Mouse (Mus musculus): ENCODE data around the gene Gm49416. TPM values are rescaled to one million over a fixed set of nuclear protein-coding genes. Genes with fewer than 3 reads are reported as not detected.

Gm49416 gene
- polyA plus RNA-seq, 1 experiment from 2014 or later: not detected

GRCm38 (mm10) chr19:8914212-8914611, 25.5 kb downstream of the Gm49416 start:
- H3K27me3 ChIP-seq (replicated peaks; ENCODE audit: insufficient read depth, low read length): no peaks in the 10 kb centered on the region
- no peak overlapping the region for H3K4me2 ChIP-seq (replicated peaks; ENCODE audit: low read depth, low read length)
- no peaks in the 10 kb centered on the region for H3K9me3 ChIP-seq (ENCODE audit: low read length)
- no peak overlapping the region for H3K27ac ChIP-seq (ENCODE audit: low read length)
- H3K4me1 ChIP-seq (ENCODE audit: insufficient read depth, low read depth, low read length): no peaks in the 10 kb centered on the region
- peaks cover 60% of the 10 kb centered on the region for H3K36me3 ChIP-seq (ENCODE audit: insufficient read depth, low read length)
- 95% methylated on average over 3 of the region's 3 CpGs for WGBS
- H3K9ac ChIP-seq (replicated peaks; ENCODE audit: low read depth): no peak overlapping the region
- TF ChIP-seq EP300 (IDR thresholded peaks at IDR 0.05): no peak
- no peak for TF ChIP-seq CTCF (IDR thresholded peaks at IDR 0.05)
- ATAC-seq (no peak), DNase-seq (ENCODE audit: low spot score) (no peak)
- H3K4me3 ChIP-seq (ENCODE audit: low read depth, low read length): no peak overlapping the region

DNA sequence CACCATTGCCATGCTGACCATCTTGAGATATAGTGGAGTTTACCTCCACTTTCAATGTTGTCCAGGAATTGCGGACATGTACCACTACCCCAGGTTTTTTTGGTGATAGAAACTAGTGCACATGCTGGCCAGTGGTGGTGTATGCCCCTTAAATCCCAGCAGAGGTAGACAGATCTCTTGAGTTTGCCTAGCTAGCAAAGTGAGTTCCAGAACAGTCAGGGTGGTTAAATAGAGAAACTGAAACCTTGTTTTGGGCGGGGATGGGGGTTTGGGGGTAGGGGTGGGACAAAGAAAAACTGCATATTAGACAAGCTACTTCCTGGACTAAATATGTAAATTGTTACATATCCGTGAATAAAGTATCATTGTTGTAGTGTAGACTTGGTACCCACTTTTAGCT, 30.3 kb downstream of the Gm49416 start:
- WGBS: 91% methylated on average over 3 of the region's 3 CpGs
- TF ChIP-seq EP300 (IDR thresholded peaks at IDR 0.05): no peak
- TF ChIP-seq CTCF (IDR thresholded peaks at IDR 0.05): no peak
- no peak overlapping the region for H3K4me3 ChIP-seq (ENCODE audit: low read depth, low read length)
- H3K27ac ChIP-seq (ENCODE audit: low read length): no peak overlapping the region
- H3K36me3 ChIP-seq (ENCODE audit: insufficient read depth, low read length): peaks cover 25% of the 10 kb centered on the region
- no peaks in the 10 kb centered on the region for H3K27me3 ChIP-seq (replicated peaks; ENCODE audit: insufficient read depth, low read length)
- no peak overlapping the region for H3K9ac ChIP-seq (replicated peaks; ENCODE audit: low read depth)
- no peak for DNase-seq (ENCODE audit: low spot score)
- no peak for ATAC-seq
- H3K4me2 ChIP-seq (replicated peaks; ENCODE audit: low read depth, low read length): no peak overlapping the region
- no peaks in the 10 kb centered on the region for H3K9me3 ChIP-seq (ENCODE audit: low read length)
- H3K4me1 ChIP-seq (ENCODE audit: insufficient read depth, low read depth, low read length): peaks cover 7% of the 10 kb centered on the region; the same call in 1 of the 2 replicates

DNA sequence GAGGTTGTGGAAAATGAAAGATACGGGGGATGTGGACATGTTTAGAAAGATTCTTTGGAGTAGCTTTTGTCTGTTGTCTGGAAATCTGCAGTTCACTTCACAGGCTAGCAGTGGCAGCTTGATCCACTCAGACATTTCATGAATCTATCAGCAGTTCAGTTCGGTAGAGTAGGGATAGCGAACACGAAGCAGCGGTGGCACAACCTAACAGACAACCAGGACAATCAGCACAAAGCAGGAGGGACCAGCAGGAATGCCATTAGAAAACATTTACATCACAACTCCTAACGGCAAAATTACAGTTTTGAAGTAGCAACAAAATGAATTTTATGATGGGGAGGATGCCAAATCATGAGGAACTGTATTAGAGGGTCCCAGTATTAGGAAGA, 31.0 kb downstream of the Gm49416 start:
- Histone ChIP-seq H3K9me3 (ENCODE audit: low read length) (no peaks in the 10 kb centered on the region), H3K4me2 (replicated peaks; ENCODE audit: low read depth, low read length) (peak overlapping the region; percentile 66; the same call in 1 of the 2 replicates), H3K27ac (ENCODE audit: low read length) (peak overlapping the region; percentile 91), H3K4me1 (ENCODE audit: insufficient read depth, low read depth, low read length) (peaks cover 7% of the 10 kb centered on the region; the same call in 1 of the 2 replicates), H3K36me3 (ENCODE audit: insufficient read depth, low read length) (peaks cover 19% of the 10 kb centered on the region), H3K27me3 (replicated peaks; ENCODE audit: insufficient read depth, low read length) (no peaks in the 10 kb centered on the region), H3K9ac (replicated peaks; ENCODE audit: low read depth) (no peak overlapping the region), H3K4me3 (ENCODE audit: low read depth, low read length) (no peak overlapping the region)
- ATAC-seq: no peak
- TF ChIP-seq CTCF (IDR thresholded peaks at IDR 0.05): no peak
- no peak for TF ChIP-seq EP300 (IDR thresholded peaks at IDR 0.05)
- no peak for DNase-seq (ENCODE audit: low spot score)
- WGBS: 76% methylated on average over 6 of the region's 6 CpGs

GRCm38 (mm10) chr19:8920073-8920736, 31.5 kb downstream of the Gm49416 start, which contains the start of gene B3gat3:
Gene B3gat3, plus strand, starts transcription at chr19:8920374.
- peak; percentile 99 for ATAC-seq
- Histone ChIP-seq H3K4me1 (ENCODE audit: insufficient read depth, low read depth, low read length) (peaks cover 7% of the 10 kb centered on the region; the same call in 1 of the 2 replicates), H3K27ac (ENCODE audit: low read length) (peak within 1 kb of the TSS; percentile 91), H3K9ac (replicated peaks; ENCODE audit: low read depth) (peak within 1 kb of the TSS; percentile 77), H3K27me3 (replicated peaks; ENCODE audit: insufficient read depth, low read length) (no peaks in the 10 kb centered on the region), H3K4me2 (replicated peaks; ENCODE audit: low read depth, low read length) (peak within 1 kb of the TSS; percentile 66), H3K9me3 (ENCODE audit: low read length) (no peaks in the 10 kb centered on the region), H3K36me3 (ENCODE audit: insufficient read depth, low read length) (peaks cover 14% of the 10 kb centered on the region; the same call in 1 of the 2 replicates), H3K4me3 (ENCODE audit: low read depth, low read length) (peak within 1 kb of the TSS; percentile 74)
- no peak for TF ChIP-seq CTCF (IDR thresholded peaks at IDR 0.05)
- TF ChIP-seq EP300 (IDR thresholded peaks at IDR 0.05): no peak
- peak; percentile 97 for DNase-seq (ENCODE audit: low spot score)
- 4% methylated on average over 40 of the region's 50 CpGs for WGBS

- no peak for ATAC-seq
- peaks cover 8% of the 10 kb centered on the region for H3K36me3 ChIP-seq (ENCODE audit: insufficient read depth, low read length)
- H3K4me1 ChIP-seq (ENCODE audit: insufficient read depth, low read depth, low read length): peaks cover 7% of the 10 kb centered on the region; the same call in 1 of the 2 replicates
- H3K27me3 ChIP-seq (replicated peaks; ENCODE audit: insufficient read depth, low read length): no peaks in the 10 kb centered on the region
- WGBS: under 1% methylated on average over 6 of the region's 6 CpGs
- H3K27ac ChIP-seq (ENCODE audit: low read length): peak overlapping the region; percentile 91
- peak overlapping the region; percentile 74 for H3K4me3 ChIP-seq (ENCODE audit: low read depth, low read length)
- peak overlapping the region; percentile 66 for H3K4me2 ChIP-seq (replicated peaks; ENCODE audit: low read depth, low read length)
- DNase-seq (ENCODE audit: low spot score): peak; percentile 86
- peak overlapping the region; percentile 77 for H3K9ac ChIP-seq (replicated peaks; ENCODE audit: low read depth)
- TF ChIP-seq EP300 (IDR thresholded peaks at IDR 0.05) (no peak), CTCF (IDR thresholded peaks at IDR 0.05) (no peak)
- no peaks in the 10 kb centered on the region for H3K9me3 ChIP-seq (ENCODE audit: low read length)
These were observed 32.1 kb downstream of the Gm49416 start for GRCm38 (mm10) chr19:8920836-8921291.

- no peak for TF ChIP-seq CTCF (IDR thresholded peaks at IDR 0.05)
- no peak for TF ChIP-seq EP300 (IDR thresholded peaks at IDR 0.05)
- ATAC-seq (no peak), DNase-seq (ENCODE audit: low spot score) (no peak)
- Histone ChIP-seq H3K27me3 (replicated peaks; ENCODE audit: insufficient read depth, low read length) (no peaks in the 10 kb centered on the region), H3K4me1 (ENCODE audit: insufficient read depth, low read depth, low read length) (peaks cover 7% of the 10 kb centered on the region; the same call in 1 of the 2 replicates), H3K4me2 (replicated peaks; ENCODE audit: low read depth, low read length) (no peak overlapping the region; the same call in 1 of the 2 replicates), H3K36me3 (ENCODE audit: insufficient read depth, low read length) (peaks cover 4% of the 10 kb centered on the region; the same call in 1 of the 2 replicates), H3K27ac (ENCODE audit: low read length) (no peak overlapping the region), H3K9ac (replicated peaks; ENCODE audit: low read depth) (no peak overlapping the region), H3K9me3 (ENCODE audit: low read length) (no peaks in the 10 kb centered on the region), H3K4me3 (ENCODE audit: low read depth, low read length) (no peak overlapping the region)
- 71% methylated on average over 9 of the region's 9 CpGs for WGBS
These were observed 33.0 kb downstream of the Gm49416 start for GRCm38 (mm10) chr19:8921741-8922140.

All from lung, postnatal 0 days (tissue).